Mouse (Mus musculus): ENCODE results near the gene Catip. TPM values are rescaled to one million over a fixed set of nuclear protein-coding genes. Genes with fewer than 3 reads are reported as not detected.

The Catip gene
- total RNA-seq, 2 experiments from 2014 or later: 0.74 to 1.1 TPM

GRCm38 (mm10) chr1:74379058-74379504 lies 17.2 kb downstream of the Catip start:
- intact Hi-C loops (cut with DNase I): no loop called here
- DNase-seq: no peak

GRCm38 (mm10) chr1:74380484-74380883 lies 18.6 kb downstream of the Catip start:
- no peak for DNase-seq
- intact Hi-C loops (cut with DNase I): no loop called here

- intact Hi-C loops (cut with DNase I): no loop called here
- DNase-seq: no peak
Observed at GRCm38 (mm10) chr1:74381588-74382021, 19.7 kb downstream of the Catip start.

GRCm38 (mm10) chr1:74383385-74383784 lies 21.5 kb downstream of the Catip start:
- intact Hi-C loops (cut with DNase I): no loop called here
- DNase-seq: no peak

GRCm38 (mm10) chr1:74384525-74384924 lies 22.6 kb downstream of the Catip start:
- intact Hi-C loops (cut with DNase I): no loop called here
- no peak for DNase-seq

- no peak for DNase-seq
- intact Hi-C loops (cut with DNase I): no loop called here
Observed at GRCm38 (mm10) chr1:74385064-74385463, 23.2 kb downstream of the Catip start.

- intact Hi-C loops (cut with DNase I): no loop called here
- DNase-seq: no peak
Observed at GRCm38 (mm10) chr1:74385531-74385930, 23.6 kb downstream of the Catip start.

GRCm38 (mm10) chr1:74386363-74386713 lies 24.4 kb downstream of the Catip start:
- no peak for DNase-seq
- intact Hi-C loops (cut with DNase I): no loop called here

- DNase-seq: peak; percentile 89
- intact Hi-C loops (cut with DNase I): no loop called here
Observed at GRCm38 (mm10) chr1:74386714-74387385, 24.9 kb downstream of the Catip start.

- DNase-seq: no peak
- intact Hi-C loops (cut with DNase I): no loop called here
Observed at GRCm38 (mm10) chr1:74387386-74387988, 25.6 kb downstream of the Catip start.

- no peak for DNase-seq
- intact Hi-C loops (cut with DNase I): no loop called here
Observed at GRCm38 (mm10) chr1:74388398-74388920, 26.6 kb downstream of the Catip start.

- intact Hi-C loops (cut with DNase I): no loop called here
- no peak for DNase-seq
Observed at GRCm38 (mm10) chr1:74389831-74390286, 28.0 kb downstream of the Catip start.

- peak; percentile 54 for DNase-seq
- intact Hi-C loops (cut with DNase I): no loop called here
Observed at GRCm38 (mm10) chr1:74390287-74390906, 28.5 kb downstream of the Catip start.

- intact Hi-C loops (cut with DNase I): no loop called here
- peak; percentile 96 for DNase-seq
Observed at GRCm38 (mm10) chr1:74390924-74391748, 29.2 kb downstream of the Catip start, which contains the start of gene Ctdsp1. Ctdsp1 (plus strand) TSS chr1:74391509.

GRCm38 (mm10) chr1:74391844-74392441 lies 30.0 kb downstream of the Catip start:
- peak; percentile 58 for DNase-seq
- intact Hi-C loops (cut with DNase I): no loop called here

- no peak for DNase-seq
- intact Hi-C loops (cut with DNase I): no loop called here
Observed at GRCm38 (mm10) chr1:74392446-74392994, 30.6 kb downstream of the Catip start.

GRCm38 (mm10) chr1:74393010-74393409 lies 31.1 kb downstream of the Catip start:
- no peak for DNase-seq

GRCm38 (mm10) chr1:74393697-74394096 lies 31.8 kb downstream of the Catip start:
- intact Hi-C loops (cut with DNase I): no loop called here
- DNase-seq: no peak

More at GRCm38 (mm10) chr1:74393010-74393409, 31.1 kb downstream of the Catip start:
- intact Hi-C loops (cut with DNase I): no loop called here

GRCm38 (mm10) chr1:74394311-74394710 lies 32.4 kb downstream of the Catip start:
- intact Hi-C loops (cut with DNase I): no loop called here
- DNase-seq: no peak

- intact Hi-C loops (cut with DNase I): no loop called here
- no peak for DNase-seq
Observed at GRCm38 (mm10) chr1:74394858-74395257, 33.0 kb downstream of the Catip start.
